Mouse (Mus musculus): ENCODE data around the gene Kcnab3.

Gene Kcnab3

GRCm38 (mm10) chr11:69369990-69370816, 44.1 kb downstream of the Kcnab3 start:
- WGBS = 27% methylated on average over 2 of the region's 2 CpGs

- WGBS = 40% methylated on average over 9 of the region's 9 CpGs
Measured at GRCm38 (mm10) chr11:69370817-69371215, 44.8 kb downstream of the Kcnab3 start.

GRCm38 (mm10) chr11:69371601-69372000, 45.5 kb downstream of the Kcnab3 start:
- 39% methylated on average over 12 of the region's 12 CpGs for WGBS

GRCm38 (mm10) chr11:69372056-69372779, 46.2 kb downstream of the Kcnab3 start:
- 32% methylated on average over 12 of the region's 12 CpGs for WGBS

- WGBS = 61% methylated on average over 3 of the region's 3 CpGs
Measured at GRCm38 (mm10) chr11:69372780-69373170, 46.7 kb downstream of the Kcnab3 start.

GRCm38 (mm10) chr11:69373223-69373965, 47.3 kb downstream of the Kcnab3 start:
- 94% methylated on average over 16 of the region's 16 CpGs for WGBS

GRCm38 (mm10) chr11:69375646-69376045, 49.6 kb downstream of the Kcnab3 start:
- 82% methylated on average over 4 of the region's 4 CpGs for WGBS

GRCm38 (mm10) chr11:69377766-69378165, 51.7 kb downstream of the Kcnab3 start:
- WGBS = 72% methylated on average over 3 of the region's 3 CpGs

- 82% methylated on average over 3 of the region's 3 CpGs for WGBS
Measured at GRCm38 (mm10) chr11:69379600-69379999, 53.5 kb downstream of the Kcnab3 start.

- WGBS = 75% methylated on average over 6 of the region's 6 CpGs
Measured at GRCm38 (mm10) chr11:69381356-69381755, 55.3 kb downstream of the Kcnab3 start.

Data from cerebral cortex, adult 2 months (tissue).